Mouse (Mus musculus): ENCODE measurements around the gene Hoxb3.
A peak's percentile ranks its signal among the peaks of the same experiment; 100 is the strongest.

Hoxb3 gene

DNA sequence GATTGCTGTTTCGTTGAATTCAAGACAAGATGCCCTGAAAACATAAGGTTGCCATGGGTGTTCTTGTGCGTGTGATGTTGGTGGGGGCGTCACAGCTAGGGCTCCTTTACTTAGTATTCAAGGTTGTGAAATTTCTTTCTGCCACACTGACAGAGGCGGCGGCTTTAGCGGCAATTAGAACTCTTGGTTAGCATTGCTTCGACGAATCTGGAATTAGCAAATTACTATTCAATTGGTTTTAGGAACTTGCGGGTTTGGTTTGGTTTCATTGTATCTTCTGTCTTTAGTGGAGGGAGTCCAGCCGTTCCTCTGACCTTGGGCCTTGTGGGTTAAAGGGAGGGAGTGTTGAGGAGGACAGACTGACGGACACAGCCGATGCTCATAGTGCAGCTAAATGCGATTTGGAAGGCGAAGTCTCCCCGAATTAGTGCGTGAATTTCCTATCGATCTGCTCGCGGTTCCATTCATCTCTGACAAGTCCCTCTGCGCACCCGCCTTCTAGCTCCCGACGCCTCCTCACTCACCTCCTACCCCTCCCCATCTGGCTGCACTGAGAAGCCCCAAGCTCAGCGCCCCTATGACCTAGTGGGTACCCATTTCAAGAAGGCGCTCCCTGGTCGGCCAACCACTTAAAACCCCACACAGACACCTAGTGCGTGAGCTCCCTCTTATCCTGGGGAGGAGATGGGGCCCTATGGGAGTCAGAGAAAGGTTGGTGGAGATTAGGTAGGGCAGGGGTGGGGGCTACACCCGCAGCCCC, 5.3 kb upstream of the Hoxb3 start, which contains the start of gene Hoxb4:
TSS of gene Hoxb4 (plus strand) at position 660 of the 760 bp plus-strand sequence.
- DNase-seq (ENCODE audit: low spot score in 2 of 2), result no peak

- peak; percentile 47 to 77 for DNase-seq (ENCODE audit: low spot score in 2 of 2)
Measured at GRCm38 (mm10) chr11:96318368-96319070, 4.6 kb upstream of the Hoxb3 start.

- peak in 1 of 2 experiments; percentile 22 for DNase-seq (ENCODE audit: low spot score in 2 of 2)
Measured at GRCm38 (mm10) chr11:96319071-96319902, 3.8 kb upstream of the Hoxb3 start.

GRCm38 (mm10) chr11:96319910-96320309, 3.2 kb upstream of the Hoxb3 start:
- peak; percentile 30 to 65 for DNase-seq (ENCODE audit: low spot score in 2 of 2)

DNA sequence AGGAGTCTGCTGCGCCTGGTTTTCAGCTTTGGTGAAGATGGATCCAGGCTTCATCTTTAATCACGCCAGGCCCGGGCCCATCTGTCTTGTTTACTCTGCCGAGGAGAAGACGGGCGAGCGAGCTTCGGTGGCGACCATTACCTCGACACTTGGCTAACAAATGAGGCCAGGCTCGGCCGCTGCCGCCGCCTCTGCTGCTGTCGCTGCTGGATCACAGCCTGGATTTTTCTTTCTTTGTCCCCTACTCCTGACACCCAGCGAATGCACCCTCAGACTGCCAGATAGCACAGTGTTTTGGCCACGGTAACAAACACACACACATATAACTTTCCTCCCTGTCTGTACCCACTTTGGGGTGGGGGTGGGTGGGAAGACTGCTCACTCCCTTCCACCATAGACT, 2.4 kb upstream of the Hoxb3 start:
- DNase-seq (ENCODE audit: low spot score in 2 of 2), result no peak

DNA sequence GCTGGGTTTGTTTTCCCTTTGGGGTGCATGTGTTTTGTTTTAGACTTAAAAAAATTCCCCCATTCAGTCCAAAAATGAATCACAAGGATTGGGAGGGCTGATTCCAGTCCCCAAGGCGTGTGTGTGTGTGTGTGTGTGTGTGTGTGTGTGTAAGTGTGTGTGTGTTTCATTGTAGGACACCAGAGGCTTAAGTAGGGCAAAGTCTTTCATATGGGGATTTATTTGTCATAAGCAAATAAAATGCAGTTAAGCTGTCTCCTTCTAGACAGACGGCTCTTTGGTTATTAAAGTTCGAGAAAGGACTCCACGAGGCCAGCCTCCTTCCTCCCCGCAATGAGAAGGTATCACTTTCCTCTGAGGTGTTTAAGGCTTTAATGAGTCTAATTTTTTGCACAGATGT, 1.3 kb upstream of the Hoxb3 start:
- DNase-seq (ENCODE audit: low spot score in 2 of 2), result peak in 1 of 2 experiments; percentile 10

DNA sequence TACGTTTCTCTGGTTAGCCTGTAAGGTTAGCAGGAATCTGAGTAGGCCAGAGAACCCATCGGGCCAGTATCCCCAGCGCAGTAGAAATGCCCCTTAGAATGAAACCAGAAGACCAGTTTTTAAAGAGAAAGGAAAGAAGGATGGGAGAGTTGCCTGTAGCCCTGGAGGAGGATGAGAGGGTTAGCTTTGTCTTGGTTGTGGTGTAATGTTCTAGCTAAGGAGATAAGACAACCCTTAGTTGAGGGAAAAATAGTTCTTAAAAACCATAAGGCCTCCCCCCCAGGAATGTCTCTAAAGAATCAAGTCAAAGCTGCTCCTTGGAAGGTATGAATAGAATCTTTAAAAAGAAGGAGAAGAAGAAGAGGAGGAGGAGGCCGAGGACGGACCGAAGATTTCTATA, 388 bp upstream of the Hoxb3 start:
- DNase-seq (ENCODE audit: low spot score in 2 of 2), result no peak

GRCm38 (mm10) chr11:96324125-96324524, 999 bp downstream of the Hoxb3 start:
- DNase-seq (ENCODE audit: low spot score in 2 of 2), result no peak

DNA sequence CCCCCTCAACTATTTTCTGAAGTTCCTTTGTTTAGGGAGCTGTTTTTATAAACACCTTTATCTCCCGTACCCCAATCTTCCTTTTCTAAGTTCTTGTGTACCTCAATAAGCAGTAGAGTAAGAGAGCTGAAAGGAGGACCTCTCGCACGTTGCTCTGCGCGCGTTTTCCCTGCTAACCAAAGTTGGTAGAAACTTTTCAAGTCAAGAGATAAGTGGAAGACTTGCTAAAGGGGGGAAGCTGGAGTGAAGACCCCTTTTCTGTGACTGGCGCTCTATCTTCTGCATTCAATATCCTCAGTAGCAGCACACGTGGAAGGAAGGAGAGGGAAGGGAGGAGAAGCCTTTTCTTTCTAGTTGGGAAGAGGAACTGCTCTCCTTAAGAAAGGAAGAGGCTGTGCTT, 1.8 kb downstream of the Hoxb3 start:
- no peak for DNase-seq (ENCODE audit: low spot score in 2 of 2)

GRCm38 (mm10) chr11:96325747-96326212, 2.7 kb downstream of the Hoxb3 start:
- no peak for DNase-seq (ENCODE audit: low spot score in 2 of 2)

DNA sequence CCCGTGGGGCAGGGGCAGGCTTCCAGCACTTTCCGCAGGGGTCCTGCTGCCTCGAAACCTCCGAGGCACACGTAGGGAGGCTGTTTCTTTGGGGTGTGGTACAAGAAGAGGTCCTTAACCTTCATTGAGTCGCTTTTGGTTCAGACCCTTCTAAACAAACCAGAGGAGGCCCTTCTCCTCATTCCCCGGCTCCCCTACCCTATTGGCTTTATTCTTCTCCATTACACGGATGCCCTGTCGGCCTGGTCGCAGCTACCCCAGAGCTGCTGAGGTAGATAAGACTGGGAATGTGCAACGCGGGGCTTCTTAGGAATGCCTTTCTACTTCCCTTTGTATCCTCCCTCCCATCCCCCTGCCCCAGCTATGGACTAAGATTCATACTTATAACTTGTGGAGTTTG, 3.6 kb downstream of the Hoxb3 start:
- no peak for DNase-seq (ENCODE audit: low spot score in 2 of 2)

DNA sequence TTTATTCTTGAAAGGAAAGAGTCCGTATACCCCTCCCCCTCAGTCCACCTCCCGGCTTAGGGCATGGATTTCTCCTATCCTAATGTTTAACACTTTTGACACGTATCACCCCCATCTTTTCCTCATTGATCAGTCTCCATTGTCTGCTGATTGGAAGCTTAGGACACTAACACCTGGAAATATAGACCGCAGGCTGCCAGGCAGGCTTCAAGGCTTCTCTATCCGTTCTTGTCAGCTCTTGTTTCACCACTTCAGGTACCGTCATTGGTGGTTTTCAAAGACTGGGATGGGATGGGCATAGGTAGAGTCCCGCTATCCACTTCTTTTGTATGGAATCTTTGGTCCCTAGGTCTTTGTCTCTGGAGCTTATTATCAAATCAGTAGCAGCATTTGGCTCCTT, 4.0 kb downstream of the Hoxb3 start:
- no peak for DNase-seq (ENCODE audit: low spot score in 2 of 2)

GRCm38 (mm10) chr11:96327750-96328149, 4.6 kb downstream of the Hoxb3 start:
- DNase-seq (ENCODE audit: low spot score in 2 of 2), result no peak

DNA sequence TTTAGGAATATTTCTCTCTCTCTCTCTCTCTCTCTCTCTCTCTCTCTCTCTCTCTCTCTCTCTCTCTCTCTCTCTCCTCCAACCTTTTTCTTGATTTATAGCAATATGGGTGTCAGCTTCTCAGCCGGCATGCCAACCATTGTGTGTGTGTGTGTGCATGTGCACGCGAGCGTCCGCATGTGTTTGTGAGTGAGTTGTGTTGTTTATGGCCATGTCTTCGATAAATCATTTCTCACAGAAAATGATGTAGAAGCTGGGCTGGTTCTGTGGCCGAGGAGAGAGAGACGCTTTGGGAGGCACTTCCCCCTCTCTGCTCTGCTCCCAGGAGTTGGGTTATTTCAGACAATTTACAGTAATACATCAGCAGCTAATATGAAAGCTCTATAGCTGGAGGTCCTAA, 5.5 kb downstream of the Hoxb3 start:
- DNase-seq (ENCODE audit: low spot score in 2 of 2), result no peak

DNA sequence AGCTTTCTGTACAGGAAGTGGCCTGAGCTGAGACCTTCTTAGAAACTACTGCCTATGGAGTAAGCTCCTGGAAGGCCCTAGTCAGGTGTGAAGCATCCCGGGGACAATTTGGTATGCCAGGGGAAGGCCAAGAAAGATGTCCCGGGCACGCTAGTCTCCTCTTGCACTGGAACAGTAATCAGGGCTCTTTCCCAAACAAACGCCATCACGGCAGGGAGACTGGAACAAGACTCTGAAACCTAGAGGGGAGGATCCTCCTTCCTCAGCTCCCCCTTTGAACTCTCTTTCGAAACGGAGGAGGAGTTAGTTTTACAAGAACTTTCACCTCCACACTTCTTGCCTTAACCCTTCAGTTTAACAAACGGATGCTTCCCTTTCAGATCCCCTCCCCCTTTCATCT, 9.0 kb downstream of the Hoxb3 start:
- no peak for DNase-seq (ENCODE audit: low spot score in 2 of 2)

DNA sequence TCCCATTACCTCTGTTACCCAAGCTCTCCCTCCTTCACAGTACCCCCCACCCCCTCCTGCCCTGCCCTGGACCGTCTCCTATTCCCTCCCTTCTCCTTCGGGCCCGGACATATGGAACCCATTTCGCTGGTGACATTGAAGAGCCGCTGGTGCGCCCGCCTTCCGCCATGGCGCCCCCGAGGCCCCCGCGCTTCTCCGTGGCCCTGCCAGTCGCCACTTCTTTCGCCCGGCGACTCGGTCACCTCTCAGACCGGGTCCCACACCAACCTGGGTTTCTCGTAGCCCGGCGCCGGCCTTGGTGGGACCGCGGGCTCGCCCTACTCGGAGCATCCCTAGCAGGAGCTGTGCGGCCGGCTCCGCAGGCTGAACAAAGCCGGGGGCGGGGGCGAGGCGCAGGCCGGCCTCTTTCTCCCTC, 9.5 kb downstream of the Hoxb3 start:
- no peak for DNase-seq (ENCODE audit: low spot score in 2 of 2)

GRCm38 (mm10) chr11:96333241-96334001, 10.3 kb downstream of the Hoxb3 start:
- DNase-seq (ENCODE audit: low spot score in 2 of 2), result no peak

DNA sequence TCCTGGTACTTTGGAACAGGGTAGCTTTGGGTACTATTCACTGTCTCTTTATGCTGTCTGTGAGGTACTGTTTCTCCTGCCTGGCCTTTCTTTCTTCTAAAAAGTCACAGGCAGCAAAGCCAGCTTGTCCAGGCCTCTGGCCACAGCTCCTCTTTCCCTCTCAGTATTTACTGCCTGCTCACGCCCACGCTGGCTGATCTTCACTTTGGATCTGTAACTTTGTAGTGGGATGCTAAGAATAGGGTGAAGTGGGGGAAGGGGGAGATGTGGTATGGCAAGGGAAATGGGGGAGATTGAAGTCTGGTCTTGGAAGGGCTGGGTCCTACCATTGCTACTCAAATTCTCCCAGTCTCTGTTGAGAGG, 10.9 kb downstream of the Hoxb3 start:
- no peak for DNase-seq (ENCODE audit: low spot score in 2 of 2)

- DNase-seq (ENCODE audit: low spot score in 2 of 2), result no peak
Measured at GRCm38 (mm10) chr11:96334998-96335397, 11.9 kb downstream of the Hoxb3 start.

DNA sequence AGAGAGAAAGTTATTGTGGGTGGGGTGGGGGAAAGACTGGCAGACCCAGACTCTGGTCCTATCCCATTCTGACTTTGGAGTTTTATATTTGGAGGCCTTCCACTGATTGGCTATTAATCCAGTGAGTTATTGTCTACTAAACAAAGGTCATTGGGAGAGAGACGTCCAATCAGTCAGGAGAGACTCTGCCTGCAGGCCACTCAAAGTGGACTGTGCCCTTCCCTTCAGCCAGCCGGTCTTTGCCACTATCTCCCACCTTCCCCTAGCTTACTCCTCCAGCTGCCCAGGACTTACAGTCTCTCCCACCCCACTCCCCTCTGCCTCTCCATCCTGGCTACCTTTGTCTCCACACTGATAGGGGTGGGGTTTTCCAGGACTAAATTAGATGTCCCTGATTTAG, 13.5 kb downstream of the Hoxb3 start:
- no peak for DNase-seq (ENCODE audit: low spot score in 2 of 2)

DNA sequence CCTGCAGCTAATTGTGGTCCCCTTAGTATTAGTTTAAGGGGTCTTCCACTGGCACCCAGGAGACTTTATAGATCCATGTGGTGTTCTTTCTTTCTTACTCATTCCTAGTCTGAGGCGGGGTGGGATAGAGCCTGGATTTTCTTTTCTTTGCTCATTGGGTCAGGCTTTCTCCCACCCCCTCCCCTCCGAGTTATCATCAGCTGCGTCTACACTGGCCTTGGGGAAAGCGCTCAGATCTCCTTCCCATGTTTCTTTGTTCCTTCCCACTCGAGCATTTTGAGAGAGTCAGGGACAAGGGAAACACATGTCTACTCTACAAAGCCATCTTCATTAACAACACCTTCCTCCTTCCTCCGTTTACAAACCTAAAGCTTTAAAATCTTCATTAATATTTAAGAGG, 13.9 kb downstream of the Hoxb3 start:
- no peak for DNase-seq (ENCODE audit: low spot score in 2 of 2)
